Mouse (Mus musculus) intestine, embryonic 15.5 days (tissue): ENCODE results near the gene Poln. TPM values are rescaled to one million over a fixed set of nuclear protein-coding genes. Genes with fewer than 3 reads are reported as not detected.

Experiments
- polyA plus RNA-seq: library from polyadenylated mRNA; unstranded; fragments of >200 nt; fragmentation: Nextera tagmentation; extraction: Ambion mirVana; gene quantifications from 2 replicates; pipeline ENCODE4 v1.2.1, GENCODE M21; 2015

The Poln gene
- polyA plus RNA-seq, 1 experiment from 2014 or later: 0.84 TPM

Other genes with a start within 250 kb of the Poln start
- gene Nelfa, start 233.0 kb downstream of the Poln start, polyA plus RNA-seq: 49.3 and 51.3 TPM in 2 replicates
- gene Gm1673, start 186.0 kb downstream of the Poln start, polyA plus RNA-seq: 54.7 and 61.2 TPM in 2 replicates
- gene Nat8l, start 173.5 kb downstream of the Poln start, polyA plus RNA-seq: 0.29 and 0.34 TPM in 2 replicates
- gene Haus3, start 79 bp upstream of the Poln start, polyA plus RNA-seq: 30.1 and 34.4 TPM in 2 replicates
- gene Mxd4, start 18.3 kb upstream of the Poln start, polyA plus RNA-seq: 18.7 and 19.4 TPM in 2 replicates
- 0.47 and 0.65 TPM in 2 replicates for gene Zfyve28, start 119.0 kb upstream of the Poln start, polyA plus RNA-seq
- not detected in 2 replicates for gene Cfap99, start 119.2 kb upstream of the Poln start, polyA plus RNA-seq
- gene Rnf4, start 166.8 kb upstream of the Poln start, polyA plus RNA-seq: 144 and 149 TPM in 2 replicates
- gene Fam193a, start 200.5 kb upstream of the Poln start, polyA plus RNA-seq: 7.6 and 8.4 TPM in 2 replicates